Mouse (Mus musculus) intestine, embryonic 15.5 days (tissue): ENCODE results near the gene Il1a. TPM values are rescaled to one million over a fixed set of nuclear protein-coding genes. Genes with fewer than 3 reads are reported as not detected.

Source experiments
- ATAC-seq: fragments of 200-750 bp; cut with Nextera tagmentation; 2 replicates; pipeline ENCODE4 v1.8.0; 2017; ENCODE audit warnings: moderate TSS enrichment, moderate library complexity
- H3K27ac ChIP-seq: fragments of 300-500 bp; sonication (generic); 2 replicates; pipeline ENCODE4 v1.5.1; 2015; ENCODE audit warnings: mild to moderate bottlenecking, inconsistent platforms
- H3K27me3 ChIP-seq: fragments of 300-500 bp; sonication (generic); replicated peaks from 2 replicates; pipeline ENCODE4 v1.6.1; 2015; ENCODE audit warnings: inconsistent platforms
- H3K36me3 ChIP-seq: fragments of 300-500 bp; sonication (generic); 2 replicates; pipeline ENCODE4 v1.6.1; 2015; ENCODE audit warnings: inconsistent platforms
- H3K4me1 ChIP-seq: fragments of 300-500 bp; sonication (generic); replicated peaks from 2 replicates; pipeline ENCODE4 v1.6.1; 2015; ENCODE audit warnings: inconsistent platforms
- H3K4me2 ChIP-seq: fragments of 300-500 bp; sonication (generic); replicated peaks from 2 replicates; pipeline ENCODE4 v1.6.1; 2015; ENCODE audit warnings: mild to moderate bottlenecking, inconsistent platforms
- H3K4me3 ChIP-seq: fragments of 300-500 bp; sonication (generic); replicated peaks from 2 replicates; pipeline ENCODE4 v1.5.1; 2015; ENCODE audit warnings: inconsistent platforms
- H3K9ac ChIP-seq: fragments of 300-500 bp; sonication (generic); 2 replicates; pipeline ENCODE4 v1.6.1; 2015; ENCODE audit warnings: inconsistent platforms
- H3K9me3 ChIP-seq: fragments of 300-500 bp; sonication (generic); 2 replicates; pipeline ENCODE4 v1.6.1; 2016; ENCODE audit warnings: inconsistent platforms
- WGBS: fragments of 180-500 bp; shearing (Covaris S2); methylation state at CpG from one replicate; pipeline ENCODE4 v1.1.7; 2015; 5-methylcytosine and 5-hydroxymethylcytosine counted together
- polyA plus RNA-seq: library from polyadenylated mRNA; unstranded; fragments of >200 nt; fragmentation: Nextera tagmentation; extraction: Ambion mirVana; gene quantifications from 2 replicates; pipeline ENCODE4 v1.2.1, GENCODE M21; 2015

Il1a gene
- polyA plus RNA-seq, 1 experiment from 2014 or later, result 0.40 TPM

DNA sequence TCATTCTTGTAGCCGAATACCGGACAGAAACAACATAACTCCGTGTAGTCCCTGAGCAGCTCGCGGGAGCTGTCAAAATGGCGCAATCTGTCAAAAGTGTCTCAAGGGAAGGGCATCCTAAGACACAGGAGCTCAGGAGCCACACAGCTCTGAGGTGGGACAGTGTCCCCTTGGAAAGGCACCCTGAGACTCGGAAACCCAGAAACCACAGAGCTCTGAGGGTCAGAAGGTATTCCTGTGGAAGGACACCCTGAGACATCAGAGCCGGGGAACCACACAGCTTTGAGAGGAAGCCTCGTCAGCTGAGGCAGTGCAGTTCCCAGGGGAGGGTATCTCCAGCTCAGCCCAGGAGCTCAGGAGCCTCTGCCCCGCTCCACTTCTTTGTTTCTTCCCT lies 12.2 kb downstream of the Il1a start:
- peak overlapping the region; percentile 48 for H3K9ac ChIP-seq
- no peaks in the 10 kb centered on the region for H3K27me3 ChIP-seq
- ATAC-seq, result peak; percentile 59
- peak overlapping the region; percentile 70 for H3K4me2 ChIP-seq
- peak overlapping the region; percentile 89 for H3K4me3 ChIP-seq
- peaks cover 12% of the 10 kb centered on the region for H3K4me1 ChIP-seq
- H3K9me3 ChIP-seq, result no peaks in the 10 kb centered on the region
- WGBS, result 2% methylated on average over 10 of the region's 10 CpGs
- no peaks in the 10 kb centered on the region for H3K36me3 ChIP-seq
- peak overlapping the region; percentile 80 for H3K27ac ChIP-seq

DNA sequence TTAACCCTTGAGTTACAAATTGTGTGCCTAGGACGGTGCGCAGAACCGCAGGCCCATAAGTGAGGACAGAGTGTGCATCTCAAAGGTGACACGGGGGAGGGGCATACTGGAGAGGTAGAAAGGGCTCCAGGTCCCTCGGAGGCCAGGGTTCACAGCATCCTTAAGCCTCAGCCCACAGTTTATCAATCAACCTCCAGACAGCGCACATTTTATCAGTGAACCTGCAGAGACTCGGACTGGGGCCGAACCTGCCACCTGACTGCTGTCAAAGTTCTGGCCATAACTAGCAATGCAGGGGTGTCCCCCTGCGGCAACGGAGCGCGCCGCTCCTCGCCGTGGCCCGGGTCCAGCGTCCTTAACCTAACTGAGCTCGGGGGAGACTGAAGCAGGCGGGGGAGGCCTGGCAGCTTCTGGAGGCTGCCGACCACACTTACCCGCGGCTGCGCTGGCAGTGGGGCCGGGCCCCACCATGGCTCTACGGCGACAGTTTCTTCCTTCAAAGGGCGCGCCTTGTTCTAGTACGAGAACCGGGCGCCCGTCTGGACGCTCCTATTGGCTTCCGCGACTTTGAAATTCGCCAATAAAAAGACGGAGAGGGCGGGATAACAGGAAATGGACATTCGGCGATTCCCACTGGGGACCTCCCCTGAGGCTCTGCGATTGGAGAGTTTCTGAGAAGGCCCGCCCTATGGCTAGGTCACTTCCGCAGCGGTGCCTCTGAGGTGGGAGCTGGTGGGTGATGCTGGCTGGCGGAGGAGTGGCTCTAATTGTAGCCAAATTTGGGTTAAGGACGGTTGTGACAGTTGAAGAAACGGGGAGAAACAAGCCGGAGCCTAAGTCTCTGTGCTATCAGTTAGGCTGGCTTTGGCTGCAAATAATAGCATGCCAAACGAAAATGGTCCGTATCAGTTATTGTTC lies 12.8 kb downstream of the Il1a start, which contains the start of gene Ckap2l:
Ckap2l (minus strand) TSS at position 542 of the 918 bp plus-strand sequence.
- peak within 1 kb of the TSS; percentile 81 for H3K9ac ChIP-seq
- WGBS, result under 1% methylated on average over 50 of the region's 50 CpGs
- no peaks in the 10 kb centered on the region for H3K36me3 ChIP-seq
- peak within 1 kb of the TSS; percentile 80 for H3K27ac ChIP-seq
- no peaks in the 10 kb centered on the region for H3K27me3 ChIP-seq
- H3K4me2 ChIP-seq, result peak within 1 kb of the TSS; percentile 77
- H3K4me3 ChIP-seq, result peak within 1 kb of the TSS; percentile 89
- ATAC-seq, result peak; percentile 100
- H3K4me1 ChIP-seq, result peaks cover 12% of the 10 kb centered on the region
- no peaks in the 10 kb centered on the region for H3K9me3 ChIP-seq

DNA sequence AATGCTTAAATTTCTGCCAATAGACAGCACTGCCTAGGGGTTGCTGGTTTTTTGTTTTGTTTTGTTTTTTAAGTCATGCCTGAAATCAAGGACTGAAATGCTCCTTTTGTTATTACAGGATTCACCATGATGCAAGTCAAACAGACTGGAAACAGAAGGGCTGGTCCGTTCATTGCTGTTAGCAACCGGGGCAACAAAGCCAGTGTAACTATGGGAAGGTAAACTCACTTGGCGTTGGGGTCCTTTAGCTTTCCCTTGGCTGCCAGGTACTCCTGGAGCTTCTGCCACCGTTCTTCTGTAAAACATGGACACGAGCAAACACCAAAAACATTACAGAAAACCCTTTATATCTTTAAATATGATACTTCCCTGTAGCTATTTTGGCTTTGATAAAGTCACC lies 13.7 kb downstream of the Il1a start:
- 57% methylated on average over 5 of the region's 5 CpGs for WGBS
- no peaks in the 10 kb centered on the region for H3K9me3 ChIP-seq

DNA sequence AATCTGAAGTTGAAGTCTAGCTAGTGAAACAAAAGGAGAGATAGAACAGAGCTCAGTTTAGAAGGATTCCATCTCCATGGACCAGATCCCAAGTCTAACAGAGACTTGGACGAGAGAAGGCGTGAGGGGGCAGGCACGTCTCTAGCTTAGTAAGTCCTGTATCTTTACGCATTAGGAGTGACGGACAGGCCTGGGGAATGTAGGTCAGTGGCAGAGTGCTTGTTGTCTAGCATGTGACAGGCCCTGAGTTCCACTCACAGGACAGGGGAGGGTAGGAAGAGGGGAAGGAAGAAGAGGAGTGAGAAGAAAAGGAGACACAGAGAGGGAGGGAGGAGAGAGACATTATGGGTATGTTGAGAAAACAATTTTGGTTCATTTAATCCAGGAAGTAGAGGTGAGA lies 14.7 kb downstream of the Il1a start:
- no peak overlapping the region for H3K27ac ChIP-seq
- WGBS, result 91% methylated on average over 5 of the region's 5 CpGs
- H3K4me1 ChIP-seq, result peaks cover 12% of the 10 kb centered on the region
- H3K27me3 ChIP-seq, result no peaks in the 10 kb centered on the region
- no peak for ATAC-seq
- H3K4me3 ChIP-seq, result no peak overlapping the region
- no peaks in the 10 kb centered on the region for H3K36me3 ChIP-seq
- no peak overlapping the region for H3K9ac ChIP-seq
- H3K4me2 ChIP-seq, result no peak overlapping the region
- H3K9me3 ChIP-seq, result no peaks in the 10 kb centered on the region

More for the DNA sequence above, 13.7 kb downstream of the Il1a start:
- Histone ChIP-seq H3K9ac (peak overlapping the region; percentile 81), H3K27me3 (no peaks in the 10 kb centered on the region), H3K4me1 (peaks cover 12% of the 10 kb centered on the region), H3K27ac (no peak overlapping the region), H3K4me3 (peak overlapping the region; percentile 89), H3K36me3 (no peaks in the 10 kb centered on the region), H3K4me2 (peak overlapping the region; percentile 77)
- no peak for ATAC-seq

DNA sequence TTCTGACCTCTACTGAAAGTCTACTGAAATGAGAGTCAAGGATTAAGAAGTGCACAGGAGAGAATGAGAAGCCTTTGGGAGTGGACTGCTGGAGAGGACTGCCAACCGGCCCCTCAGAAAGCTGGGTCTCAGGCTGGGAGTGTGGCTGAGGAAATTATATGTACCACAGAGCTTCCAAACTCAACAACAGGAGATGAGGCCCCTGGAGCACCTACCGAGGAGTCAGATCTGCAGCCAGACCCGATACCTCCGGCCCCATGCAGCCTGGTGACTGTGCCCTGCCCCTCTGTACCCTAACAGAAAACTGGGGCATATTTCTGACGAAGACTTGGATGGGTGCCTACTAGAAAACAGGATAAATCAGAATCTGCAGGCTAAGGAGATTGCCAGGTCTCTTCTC lies 35.9 kb downstream of the Il1a start:
- no peak overlapping the region for H3K9ac ChIP-seq
- no peak for ATAC-seq
- H3K4me2 ChIP-seq, result no peak overlapping the region
- no peaks in the 10 kb centered on the region for H3K4me1 ChIP-seq
- no peak overlapping the region for H3K27ac ChIP-seq
- H3K36me3 ChIP-seq, result peaks cover 36% of the 10 kb centered on the region
- WGBS, result 98% methylated on average over 5 of the region's 5 CpGs
- H3K27me3 ChIP-seq, result no peaks in the 10 kb centered on the region
- no peaks in the 10 kb centered on the region for H3K9me3 ChIP-seq
- no peak overlapping the region for H3K4me3 ChIP-seq

DNA sequence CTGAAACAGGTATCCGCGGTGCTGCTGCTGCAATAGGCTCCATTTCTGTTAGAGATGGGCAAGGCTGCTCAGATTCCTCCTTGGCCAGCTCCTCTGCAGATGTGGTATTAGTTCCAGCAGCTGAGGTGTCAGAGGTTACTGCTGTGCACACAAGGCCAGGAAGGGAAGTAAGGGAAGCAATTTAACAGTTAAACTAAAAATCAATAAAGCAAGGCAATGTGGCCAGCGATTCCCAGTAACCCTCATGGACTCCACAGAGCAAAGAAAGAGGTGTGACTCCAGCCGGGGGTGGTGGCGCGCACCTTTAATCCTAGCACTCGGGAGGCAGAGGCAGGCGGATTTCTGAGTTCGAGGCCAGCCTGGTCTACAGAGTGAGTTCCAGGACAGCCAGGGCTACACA lies 39.2 kb downstream of the Il1a start:
- peaks cover 42% of the 10 kb centered on the region for H3K36me3 ChIP-seq
- WGBS, result 77% methylated on average over 9 of the region's 9 CpGs
- no peak overlapping the region for H3K27ac ChIP-seq
- H3K9me3 ChIP-seq, result no peaks in the 10 kb centered on the region
- H3K4me3 ChIP-seq, result no peak overlapping the region
- no peaks in the 10 kb centered on the region for H3K27me3 ChIP-seq
- no peak overlapping the region for H3K4me2 ChIP-seq
- ATAC-seq, result no peak
- no peaks in the 10 kb centered on the region for H3K4me1 ChIP-seq
- H3K9ac ChIP-seq, result no peak overlapping the region

DNA sequence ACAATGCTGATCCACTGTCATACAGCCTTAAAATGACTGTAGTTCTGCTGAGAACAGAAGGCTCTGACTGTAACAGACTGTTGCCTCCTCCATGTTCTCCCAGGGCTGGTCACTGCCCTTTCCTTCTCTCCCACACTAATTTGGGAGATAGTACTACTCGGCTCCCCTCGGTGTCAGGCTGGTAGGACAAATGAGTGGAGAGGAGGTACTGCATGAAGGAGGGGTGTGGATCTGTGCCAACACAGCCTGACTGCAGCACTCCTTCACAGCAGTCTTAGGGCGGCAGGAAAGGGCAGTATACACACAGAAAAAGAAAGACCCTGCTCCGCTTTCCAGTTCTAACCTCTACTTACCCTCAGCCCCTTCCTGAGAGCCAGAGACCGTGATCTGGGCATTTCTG lies 39.8 kb downstream of the Il1a start:
- no peaks in the 10 kb centered on the region for H3K9me3 ChIP-seq
- no peak for ATAC-seq
- H3K36me3 ChIP-seq, result peaks cover 42% of the 10 kb centered on the region
- no peaks in the 10 kb centered on the region for H3K4me1 ChIP-seq
- no peak overlapping the region for H3K27ac ChIP-seq
- H3K27me3 ChIP-seq, result no peaks in the 10 kb centered on the region
- H3K4me2 ChIP-seq, result no peak overlapping the region
- no peak overlapping the region for H3K9ac ChIP-seq
- no peak overlapping the region for H3K4me3 ChIP-seq
- WGBS, result 80% methylated on average over 5 of the region's 5 CpGs

DNA sequence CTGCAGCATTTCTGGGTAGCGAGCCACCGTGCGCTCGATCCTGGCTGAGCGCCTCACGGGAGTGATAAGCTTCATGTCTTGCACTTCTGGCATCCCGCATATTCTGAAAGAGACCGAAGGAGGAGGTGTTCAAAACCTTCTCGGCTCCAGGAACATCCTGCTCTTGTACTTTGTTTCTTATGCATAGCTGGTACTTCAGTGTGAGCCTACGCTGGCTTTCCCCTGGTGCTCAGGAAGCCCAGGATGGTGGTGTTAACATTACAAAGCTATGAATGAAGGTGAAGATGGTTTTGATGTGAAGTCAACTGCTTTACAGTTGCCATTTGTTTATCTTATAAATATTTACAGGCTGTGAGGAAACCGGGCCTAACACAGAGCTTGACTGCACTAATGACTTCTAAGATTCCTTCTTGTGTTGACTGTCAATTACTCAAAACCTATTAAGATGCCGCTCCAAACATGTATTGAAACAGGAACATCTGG lies 40.6 kb downstream of the Il1a start:
- Histone ChIP-seq H3K4me1 (no peaks in the 10 kb centered on the region), H3K4me2 (no peak overlapping the region), H3K9me3 (no peaks in the 10 kb centered on the region), H3K36me3 (peaks cover 38% of the 10 kb centered on the region), H3K27ac (no peak overlapping the region), H3K4me3 (no peak overlapping the region), H3K9ac (no peak overlapping the region), H3K27me3 (no peaks in the 10 kb centered on the region)
- WGBS, result 93% methylated on average over 12 of the region's 12 CpGs
- ATAC-seq, result no peak

DNA sequence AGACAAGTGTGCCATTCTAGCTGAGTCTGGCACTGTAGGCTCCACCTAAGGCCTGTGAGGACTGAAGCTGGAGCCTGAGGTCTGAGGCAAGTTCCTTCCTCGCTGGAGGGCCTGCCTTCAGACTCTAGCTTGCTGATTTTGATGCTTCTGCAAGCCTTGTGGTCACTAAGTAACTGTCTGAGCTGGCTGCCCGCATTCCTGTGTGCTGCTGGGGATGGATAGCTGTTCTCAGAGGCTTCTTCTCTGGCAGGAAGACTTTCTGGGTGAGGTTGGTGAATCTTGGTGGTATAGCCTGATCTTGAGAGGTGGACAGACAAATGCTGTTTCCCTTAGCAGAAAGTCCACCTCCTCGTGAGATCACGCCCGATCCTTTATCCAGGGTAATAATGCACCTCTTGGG lies 42.0 kb downstream of the Il1a start:
- Histone ChIP-seq H3K4me1 (no peaks in the 10 kb centered on the region), H3K27me3 (no peaks in the 10 kb centered on the region), H3K36me3 (peaks cover 29% of the 10 kb centered on the region), H3K9me3 (no peaks in the 10 kb centered on the region), H3K27ac (no peak overlapping the region), H3K4me2 (no peak overlapping the region), H3K4me3 (no peak overlapping the region), H3K9ac (no peak overlapping the region)
- ATAC-seq, result no peak
- WGBS, result 95% methylated on average over 5 of the region's 5 CpGs

DNA sequence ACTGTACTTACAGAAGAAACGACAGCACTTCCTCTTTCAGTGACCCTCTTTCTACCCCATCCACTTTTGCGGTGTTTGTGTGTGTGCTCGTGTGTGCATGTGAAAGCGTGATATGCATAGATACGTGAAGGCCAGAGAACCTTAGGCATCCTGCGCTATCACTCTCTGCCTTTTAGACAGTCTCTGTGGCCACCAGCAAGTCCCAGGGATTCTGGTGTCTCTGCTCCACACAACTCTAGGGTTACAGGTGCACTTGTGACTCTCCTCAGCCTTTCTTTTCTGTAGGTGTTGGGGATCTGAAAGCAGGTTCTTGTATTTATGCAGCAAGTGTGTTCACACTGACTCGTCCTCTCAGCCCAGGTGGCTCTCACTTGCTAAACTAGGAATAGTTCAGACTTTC lies 44.5 kb downstream of the Il1a start:
- no peaks in the 10 kb centered on the region for H3K4me1 ChIP-seq
- H3K4me3 ChIP-seq, result no peak overlapping the region
- H3K27ac ChIP-seq, result no peak overlapping the region
- no peak for ATAC-seq
- no peak overlapping the region for H3K4me2 ChIP-seq
- H3K9me3 ChIP-seq, result no peaks in the 10 kb centered on the region
- WGBS, result 91% methylated on average over 7 of the region's 7 CpGs
- no peaks in the 10 kb centered on the region for H3K27me3 ChIP-seq
- H3K36me3 ChIP-seq, result peaks cover 25% of the 10 kb centered on the region
- no peak overlapping the region for H3K9ac ChIP-seq

DNA sequence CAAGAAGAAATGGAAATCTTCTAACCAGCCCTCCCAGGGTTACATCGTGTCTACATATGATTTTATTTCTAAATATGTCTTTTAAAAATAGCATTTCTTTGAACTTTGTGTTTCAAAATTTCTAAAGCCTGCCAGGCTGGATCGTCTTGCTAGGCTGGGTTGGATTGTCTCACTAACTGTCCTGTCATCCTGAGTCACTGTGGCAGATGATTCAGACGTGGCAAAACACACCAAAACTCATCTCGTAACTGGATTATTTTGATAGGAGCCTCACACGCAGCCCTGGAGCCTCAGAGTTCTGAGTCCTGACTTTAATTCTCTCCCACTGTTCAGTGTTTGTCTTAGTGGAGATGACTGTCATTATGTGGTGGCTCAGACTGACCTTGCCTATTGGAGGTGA lies 46.7 kb downstream of the Il1a start:
- Histone ChIP-seq H3K27me3 (no peaks in the 10 kb centered on the region), H3K36me3 (peaks cover 6% of the 10 kb centered on the region; the same call in 1 of the 2 replicates), H3K4me3 (no peak overlapping the region), H3K9ac (no peak overlapping the region), H3K4me2 (no peak overlapping the region), H3K9me3 (no peaks in the 10 kb centered on the region), H3K27ac (no peak overlapping the region), H3K4me1 (peaks cover 6% of the 10 kb centered on the region)
- 69% methylated on average over 5 of the region's 5 CpGs for WGBS
- no peak for ATAC-seq

DNA sequence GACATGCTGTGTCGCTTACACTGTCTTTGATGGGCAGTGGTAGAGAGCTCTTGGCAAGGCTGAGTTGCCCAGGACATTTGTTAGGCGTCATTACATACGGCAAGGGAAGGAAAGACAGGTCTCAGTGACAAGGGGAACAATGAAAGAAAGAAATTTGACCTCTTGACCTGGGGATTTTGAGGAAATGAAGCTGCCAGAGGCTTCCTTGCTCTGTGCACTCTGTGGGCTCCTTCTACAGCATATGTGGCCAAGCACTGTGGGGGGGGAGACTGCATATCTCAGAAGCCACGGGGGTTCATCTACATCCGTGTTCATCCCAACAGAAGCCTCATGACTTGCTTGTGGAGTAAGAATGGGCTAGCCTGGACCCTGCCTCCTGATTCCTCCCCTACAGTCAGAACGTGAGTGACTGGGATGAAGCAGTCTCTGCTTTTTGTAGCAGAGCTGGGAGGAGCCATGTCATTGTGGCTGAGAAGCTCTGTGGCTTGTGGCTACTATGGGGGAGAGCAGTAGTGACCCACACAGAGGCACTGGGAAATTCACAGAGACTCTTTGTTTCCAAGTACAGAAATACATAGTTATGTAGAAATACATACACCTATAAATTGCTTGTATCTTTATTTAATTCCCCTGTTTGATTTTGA lies 48.5 kb downstream of the Il1a start:
- Histone ChIP-seq H3K36me3 (no peaks in the 10 kb centered on the region), H3K27me3 (no peaks in the 10 kb centered on the region), H3K9me3 (no peaks in the 10 kb centered on the region), H3K4me1 (peaks cover 10% of the 10 kb centered on the region), H3K4me2 (no peak overlapping the region), H3K27ac (no peak overlapping the region), H3K9ac (no peak overlapping the region), H3K4me3 (no peak overlapping the region)
- 50% methylated on average over 6 of the region's 6 CpGs for WGBS
- ATAC-seq, result no peak
